Mouse (Mus musculus) cerebellum, postnatal 14 days (tissue): Measurements from ENCODE around the gene Prkab1.

Source experiments
- DNase-seq, 2 experiments: peaks; one replicate each; pipeline ENCODE4 v3.0.0; 2021; ENCODE audit warnings: mixed read lengths in 2 of 2

The Prkab1 gene

GRCm38 (mm10) chr5:115977757-115978156, 46.6 kb downstream of the Prkab1 start:
- no peak for DNase-seq

GRCm38 (mm10) chr5:115977266-115977665, 47.0 kb downstream of the Prkab1 start:
- no peak for DNase-seq

GRCm38 (mm10) chr5:115976446-115976845, 47.9 kb downstream of the Prkab1 start:
- DNase-seq, result no peak

- no peak for DNase-seq
These were observed 48.6 kb downstream of the Prkab1 start for GRCm38 (mm10) chr5:115975672-115976071.

- DNase-seq, result no peak
These were observed 53.1 kb downstream of the Prkab1 start for GRCm38 (mm10) chr5:115971236-115971635.
